Mouse (Mus musculus): ENCODE results near the gene Mark4.

- TF ChIP-seq CTCF (IDR thresholded peaks at IDR 0.05; ENCODE audit: insufficient read depth, low read length), result no peak
- TF ChIP-seq POLR2A (IDR thresholded peaks at IDR 0.05; ENCODE audit: borderline replicate concordance, extremely low read depth, low read depth, low read length), result no peak
Observed at GRCm38 (mm10) chr7:19456628-19457027, 2.0 kb downstream of the Mark4 start.
